Mouse (Mus musculus): ENCODE results near the gene Mfap1a.
"Not testable (repeated sequence)": the region's sequence is repeated elsewhere in the genome, so short reads cannot be mapped to it uniquely, and the experiment has no call there.

Gene Mfap1a

GRCm38 (mm10) chr2:121505942-121506882 lies at the start of gene Mfap1a, which contains the start of gene Wdr76:
Gene Mfap1a (minus strand): TSS chr2:121506665.
Gene Wdr76 (plus strand): TSS chr2:121506723.
- in situ Hi-C loops (cut with MboI), result not testable (repeated sequence)

- in situ Hi-C loops (cut with MboI), result no loop called here
Measured at GRCm38 (mm10) chr2:121551271-121551670, 44.8 kb upstream of the Mfap1a start.

GRCm38 (mm10) chr2:121549630-121550029 lies 43.2 kb upstream of the Mfap1a start:
- in situ Hi-C loops (cut with MboI), result no loop called here

GRCm38 (mm10) chr2:121544829-121545228 lies 38.4 kb upstream of the Mfap1a start:
- in situ Hi-C loops (cut with MboI), result no loop called here

GRCm38 (mm10) chr2:121525056-121525455 lies 18.6 kb upstream of the Mfap1a start:
- in situ Hi-C loops (cut with MboI), result no loop called here

GRCm38 (mm10) chr2:121522830-121523229 lies 16.4 kb upstream of the Mfap1a start:
- in situ Hi-C loops (cut with MboI), result not testable (repeated sequence)

GRCm38 (mm10) chr2:121522006-121522405 lies 15.5 kb upstream of the Mfap1a start:
- in situ Hi-C loops (cut with MboI), result no loop called here

- in situ Hi-C loops (cut with MboI), result not testable (repeated sequence)
Measured at GRCm38 (mm10) chr2:121518711-121519110, 12.2 kb upstream of the Mfap1a start.

GRCm38 (mm10) chr2:121518106-121518505 lies 11.6 kb upstream of the Mfap1a start:
- in situ Hi-C loops (cut with MboI), result no loop called here

- in situ Hi-C loops (cut with MboI), result no loop called here
Measured at GRCm38 (mm10) chr2:121514211-121514610, 7.7 kb upstream of the Mfap1a start.

- in situ Hi-C loops (cut with MboI), result not testable (repeated sequence)
Measured at GRCm38 (mm10) chr2:121512991-121513765, 6.7 kb upstream of the Mfap1a start.

GRCm38 (mm10) chr2:121511401-121511800 lies 4.9 kb upstream of the Mfap1a start:
- in situ Hi-C loops (cut with MboI), result no loop called here

- in situ Hi-C loops (cut with MboI), result no loop called here
Measured at GRCm38 (mm10) chr2:121509584-121509983, 3.1 kb upstream of the Mfap1a start.

- in situ Hi-C loops (cut with MboI), result no loop called here
Measured at GRCm38 (mm10) chr2:121507951-121508330, 1.5 kb upstream of the Mfap1a start.

GRCm38 (mm10) chr2:121507173-121507950 lies 897 bp upstream of the Mfap1a start:
- in situ Hi-C loops (cut with MboI), result no loop called here

- in situ Hi-C loops (cut with MboI), result not testable (repeated sequence)
Measured at GRCm38 (mm10) chr2:121501550-121501949, 4.9 kb downstream of the Mfap1a start.

GRCm38 (mm10) chr2:121484403-121484802 lies 22.1 kb downstream of the Mfap1a start:
- in situ Hi-C loops (cut with MboI), result not testable (repeated sequence)

- in situ Hi-C loops (cut with MboI), result no loop called here
Measured at GRCm38 (mm10) chr2:121483576-121483975, 22.9 kb downstream of the Mfap1a start.

GRCm38 (mm10) chr2:121480916-121481315 lies 25.5 kb downstream of the Mfap1a start:
- in situ Hi-C loops (cut with MboI), result not testable (repeated sequence)

- in situ Hi-C loops (cut with MboI), result no loop called here
Measured at GRCm38 (mm10) chr2:121480498-121480897, 26.0 kb downstream of the Mfap1a start.

GRCm38 (mm10) chr2:121477491-121478266 lies 28.8 kb downstream of the Mfap1a start:
- in situ Hi-C loops (cut with MboI), result no loop called here

Measured in mature B cell (primary cell).